Mouse (Mus musculus): ENCODE measurements around the gene Gprc5c. TPM values are rescaled to one million over a fixed set of nuclear protein-coding genes. Genes with fewer than 3 reads are reported as not detected.
"Not testable (repeated sequence)": the region's sequence is repeated elsewhere in the genome, so short reads cannot be mapped to it uniquely, and the experiment has no call there.

The Gprc5c gene
- polyA plus RNA-seq, 1 experiment from 2014 or later = 24.9 TPM

DNA sequence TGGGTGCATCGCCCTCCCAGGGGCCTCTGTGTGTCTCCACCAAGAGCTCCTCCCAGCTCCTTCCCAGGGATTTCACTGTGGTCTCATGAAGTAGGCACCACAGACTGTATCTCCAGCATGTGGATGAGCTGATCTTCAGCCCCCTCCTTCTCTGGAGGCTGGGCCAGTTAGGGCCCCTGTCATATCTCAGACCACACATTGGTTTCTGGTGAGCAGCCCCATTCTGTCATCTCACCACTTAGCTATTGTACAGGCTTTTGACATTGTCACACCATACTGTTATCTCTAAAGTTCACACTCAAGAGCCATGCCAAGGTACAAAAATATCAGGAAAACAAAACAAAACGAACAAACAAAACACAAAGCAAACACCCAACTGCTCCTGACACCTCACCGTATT is 45.1 kb downstream of the Gprc5c start:
- DNase-seq (no peak), ATAC-seq (peak; percentile 77)
- Histone ChIP-seq H3K9me3 (ENCODE audit: low read length) (no peaks in the 10 kb centered on the region), H3K9ac (replicated peaks) (no peak overlapping the region), H3K36me3 (replicated peaks; ENCODE audit: insufficient read depth, low read length) (no peaks in the 10 kb centered on the region), H3K4me1 (ENCODE audit: insufficient read depth) (no peaks in the 10 kb centered on the region), H3K27ac (ENCODE audit: low read depth) (no peak overlapping the region), H3K4me3 (ENCODE audit: low read depth, low read length) (no peak overlapping the region), H3K4me2 (ENCODE audit: low read depth, low read length) (no peak overlapping the region), H3K27me3 (ENCODE audit: insufficient read depth, low read length) (no peaks in the 10 kb centered on the region)
- TF ChIP-seq EP300 (IDR thresholded peaks at IDR 0.05; ENCODE audit: low read depth) = peak; percentile 29; the same call in 1 of the 2 replicates
- no peak for TF ChIP-seq CTCF (IDR thresholded peaks at IDR 0.05; ENCODE audit: low read depth)
- WGBS (ENCODE audit: insufficient replicate concordance) = 58% methylated on average over 3 of the region's 3 CpGs

DNA sequence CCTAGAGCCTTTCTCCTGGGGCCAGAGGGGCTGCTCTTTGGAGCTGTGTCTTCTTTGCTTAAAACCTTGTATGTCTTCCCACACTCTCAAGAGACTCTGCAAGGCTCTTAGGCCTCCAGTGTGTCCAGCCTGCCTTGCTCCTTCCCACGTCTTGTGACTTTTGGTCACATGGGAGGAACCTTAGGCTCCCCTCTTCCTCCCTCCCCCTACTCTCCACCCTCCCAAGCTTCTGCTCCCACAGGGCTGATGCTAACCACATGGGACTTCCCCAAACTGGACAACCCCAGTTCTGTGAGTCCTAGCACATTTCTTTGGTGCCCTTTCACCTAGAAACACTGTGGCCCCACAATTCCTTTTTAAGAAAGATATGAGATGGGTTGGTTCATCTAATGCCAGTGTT is 47.1 kb downstream of the Gprc5c start:
- TF ChIP-seq CTCF (IDR thresholded peaks at IDR 0.05; ENCODE audit: low read depth) = no peak
- no peak for TF ChIP-seq EP300 (IDR thresholded peaks at IDR 0.05; ENCODE audit: low read depth)

DNA sequence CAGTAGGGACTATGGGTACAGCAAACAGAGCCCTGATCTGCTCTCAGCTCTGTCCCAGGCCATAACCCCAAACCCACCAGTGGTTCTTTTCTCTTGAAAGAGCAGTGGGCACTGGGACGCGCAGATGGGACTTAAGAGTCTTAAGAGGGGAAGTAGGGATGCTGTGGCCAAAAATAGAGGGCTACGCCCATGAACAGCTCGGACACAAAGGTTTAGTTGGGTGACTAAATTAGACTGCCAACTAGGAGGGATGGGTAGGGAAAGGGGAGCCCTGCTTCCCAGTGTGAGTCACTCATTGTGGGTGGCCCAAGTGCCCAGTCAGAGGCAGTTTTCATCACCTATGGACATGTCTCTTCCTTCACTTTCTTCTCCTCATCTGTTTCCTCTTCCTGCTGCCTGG is 52.3 kb downstream of the Gprc5c start:
- TF ChIP-seq EP300 (IDR thresholded peaks at IDR 0.05; ENCODE audit: low read depth) = no peak
- TF ChIP-seq CTCF (IDR thresholded peaks at IDR 0.05; ENCODE audit: low read depth) = no peak
- H3K27me3 ChIP-seq (ENCODE audit: insufficient read depth, low read length) = no peaks in the 10 kb centered on the region
- H3K4me2 ChIP-seq (ENCODE audit: low read depth, low read length) = no peak overlapping the region
- no peak for DNase-seq
- no peak for ATAC-seq
- WGBS (ENCODE audit: insufficient replicate concordance) = 78% methylated on average over 4 of the region's 4 CpGs
- no peaks in the 10 kb centered on the region for H3K9me3 ChIP-seq (ENCODE audit: low read length)
- no peaks in the 10 kb centered on the region for H3K36me3 ChIP-seq (replicated peaks; ENCODE audit: insufficient read depth, low read length)
- H3K4me1 ChIP-seq (ENCODE audit: insufficient read depth) = no peaks in the 10 kb centered on the region
- no peak overlapping the region for H3K27ac ChIP-seq (ENCODE audit: low read depth)
- no peak overlapping the region for H3K4me3 ChIP-seq (ENCODE audit: low read depth, low read length)
- no peak overlapping the region for H3K9ac ChIP-seq (replicated peaks)

More for the DNA sequence above, 47.1 kb downstream of the Gprc5c start:
- peak; percentile 60; the same call in 1 of the 2 replicates for ATAC-seq
- WGBS (ENCODE audit: insufficient replicate concordance) = 29% methylated on average over 1 of the region's 1 CpGs
- H3K27ac ChIP-seq (ENCODE audit: low read depth) = peak overlapping the region; percentile 66
- H3K9ac ChIP-seq (replicated peaks) = no peak overlapping the region
- H3K27me3 ChIP-seq (ENCODE audit: insufficient read depth, low read length) = no peaks in the 10 kb centered on the region
- no peak for DNase-seq
- no peaks in the 10 kb centered on the region for H3K9me3 ChIP-seq (ENCODE audit: low read length)
- H3K4me1 ChIP-seq (ENCODE audit: insufficient read depth) = no peaks in the 10 kb centered on the region
- no peak overlapping the region for H3K4me3 ChIP-seq (ENCODE audit: low read depth, low read length)
- no peaks in the 10 kb centered on the region for H3K36me3 ChIP-seq (replicated peaks; ENCODE audit: insufficient read depth, low read length)
- H3K4me2 ChIP-seq (ENCODE audit: low read depth, low read length) = no peak overlapping the region

DNA sequence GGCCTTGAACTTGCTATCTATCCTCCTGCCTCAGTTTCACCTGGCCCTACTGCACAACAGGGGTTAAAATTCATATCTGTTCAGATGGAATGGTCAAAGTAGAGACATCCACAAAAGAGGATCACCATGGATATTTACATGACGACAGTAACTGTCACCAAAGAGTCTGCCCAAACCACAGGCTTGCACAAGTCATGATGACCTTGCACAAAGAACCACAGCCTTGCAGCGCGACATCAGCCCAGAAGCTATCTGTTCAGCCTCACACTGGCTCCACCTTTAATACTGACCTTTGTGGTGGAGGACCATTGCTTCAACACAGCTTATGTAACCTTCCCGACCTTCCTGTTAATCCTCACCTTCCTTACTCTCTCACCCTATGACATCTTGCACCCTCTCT is 56.6 kb downstream of the Gprc5c start:
- DNase-seq (peak; percentile 70), ATAC-seq (peak; percentile 85)
- H3K27me3 ChIP-seq (ENCODE audit: insufficient read depth, low read length) = no peaks in the 10 kb centered on the region
- no peaks in the 10 kb centered on the region for H3K36me3 ChIP-seq (replicated peaks; ENCODE audit: insufficient read depth, low read length)
- WGBS (ENCODE audit: insufficient replicate concordance) = 21% methylated on average over 4 of the region's 4 CpGs
- TF ChIP-seq EP300 (IDR thresholded peaks at IDR 0.05; ENCODE audit: low read depth) (peak; percentile 65), CTCF (IDR thresholded peaks at IDR 0.05; ENCODE audit: low read depth) (no peak)
- H3K4me2 ChIP-seq (ENCODE audit: low read depth, low read length) = no peak overlapping the region
- no peak overlapping the region for H3K9ac ChIP-seq (replicated peaks)
- no peak overlapping the region for H3K4me3 ChIP-seq (ENCODE audit: low read depth, low read length)
- H3K27ac ChIP-seq (ENCODE audit: low read depth) = peak overlapping the region; percentile 5; the same call in 1 of the 2 replicates
- no peaks in the 10 kb centered on the region for H3K4me1 ChIP-seq (ENCODE audit: insufficient read depth)
- H3K9me3 ChIP-seq (ENCODE audit: low read length) = no peaks in the 10 kb centered on the region

DNA sequence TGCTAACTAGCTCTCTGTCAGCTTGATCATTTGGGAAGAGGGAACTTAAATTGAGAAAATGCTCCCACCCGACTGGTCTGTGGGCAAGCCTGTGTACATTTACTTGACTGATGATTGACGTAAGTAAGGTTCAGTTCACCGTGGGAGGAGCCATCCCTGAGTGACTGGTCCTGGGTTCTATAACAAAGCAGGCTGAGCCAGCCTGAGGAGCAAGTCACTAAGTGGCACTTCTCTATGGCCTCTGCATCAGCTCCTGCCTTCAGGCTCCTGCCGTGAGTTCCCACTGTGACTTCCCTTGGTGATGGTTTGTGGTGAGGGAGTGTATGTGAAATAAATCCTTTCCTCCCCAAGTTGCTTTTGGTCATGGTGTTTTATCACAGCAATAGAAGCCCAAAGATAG is 57.1 kb downstream of the Gprc5c start:
- Histone ChIP-seq H3K36me3 (replicated peaks; ENCODE audit: insufficient read depth, low read length) (no peaks in the 10 kb centered on the region), H3K9ac (replicated peaks) (no peak overlapping the region), H3K27me3 (ENCODE audit: insufficient read depth, low read length) (no peaks in the 10 kb centered on the region), H3K4me1 (ENCODE audit: insufficient read depth) (no peaks in the 10 kb centered on the region), H3K9me3 (ENCODE audit: low read length) (no peaks in the 10 kb centered on the region), H3K4me2 (ENCODE audit: low read depth, low read length) (no peak overlapping the region), H3K4me3 (ENCODE audit: low read depth, low read length) (no peak overlapping the region), H3K27ac (ENCODE audit: low read depth) (peak overlapping the region; percentile 48; the same call in 1 of the 2 replicates)
- WGBS (ENCODE audit: insufficient replicate concordance) = 42% methylated on average over 4 of the region's 4 CpGs
- DNase-seq (no peak), ATAC-seq (peak; percentile 44)
- TF ChIP-seq EP300 (IDR thresholded peaks at IDR 0.05; ENCODE audit: low read depth) (no peak), CTCF (IDR thresholded peaks at IDR 0.05; ENCODE audit: low read depth) (no peak)

DNA sequence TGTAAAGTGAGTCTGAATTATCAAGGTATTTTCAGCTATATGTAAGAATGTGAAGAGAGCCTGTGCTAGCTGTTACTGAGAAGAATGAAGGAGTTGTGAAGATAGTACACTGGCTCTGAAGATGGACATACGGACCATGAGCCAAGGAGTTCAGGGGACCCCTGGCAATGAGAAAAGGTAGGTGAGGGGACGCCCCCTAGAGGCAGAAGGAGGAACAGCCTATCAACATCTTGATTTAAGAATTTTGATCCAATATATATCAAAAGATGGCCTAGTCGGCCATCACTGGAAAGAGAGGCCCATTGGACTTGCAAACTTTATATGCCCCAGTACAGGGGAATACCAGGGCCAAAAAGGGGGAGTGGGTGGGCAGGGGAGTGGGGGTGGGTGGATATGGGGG is 58.6 kb downstream of the Gprc5c start:
- H3K4me2 ChIP-seq (ENCODE audit: low read depth, low read length); H3K9me3 ChIP-seq (ENCODE audit: low read length); H3K36me3 ChIP-seq (replicated peaks; ENCODE audit: insufficient read depth, low read length); H3K9ac ChIP-seq (replicated peaks); H3K4me3 ChIP-seq (ENCODE audit: low read depth, low read length); DNase-seq; ATAC-seq; H3K4me1 ChIP-seq (ENCODE audit: insufficient read depth); H3K27me3 ChIP-seq (ENCODE audit: insufficient read depth, low read length): not testable (repeated sequence)
- H3K27ac ChIP-seq (ENCODE audit: low read depth) = 0 out of 2 replicates have a peak overlapping the region, but pooled peaks have one; percentile 48
- TF ChIP-seq CTCF (IDR thresholded peaks at IDR 0.05; ENCODE audit: low read depth) = peak; percentile 52
- 33% methylated on average over 3 of the region's 3 CpGs for WGBS (ENCODE audit: insufficient replicate concordance)

DNA sequence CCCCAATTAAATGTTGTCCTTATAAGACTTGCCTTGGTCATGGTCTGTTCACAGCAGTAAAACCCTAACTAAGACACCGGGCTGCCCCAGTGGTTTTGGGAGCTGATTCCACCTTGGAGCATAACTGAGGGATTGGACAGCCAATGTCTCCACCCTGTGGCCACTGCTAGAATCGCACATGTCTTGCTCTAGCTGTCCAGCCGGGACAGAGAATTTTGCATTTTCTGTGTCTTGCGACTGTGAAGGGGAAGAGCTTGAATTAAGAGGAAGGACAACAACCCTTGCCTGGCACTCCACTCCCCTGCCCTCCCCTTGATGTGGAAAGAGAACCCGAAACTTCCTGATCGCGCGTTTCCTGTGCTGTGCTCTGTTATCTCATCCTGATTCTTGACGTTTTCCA is 61.9 kb downstream of the Gprc5c start:
- Histone ChIP-seq H3K9ac (replicated peaks) (no peak overlapping the region), H3K4me1 (ENCODE audit: insufficient read depth) (no peaks in the 10 kb centered on the region; the same call in 1 of the 2 replicates), H3K4me3 (ENCODE audit: low read depth, low read length) (no peak overlapping the region), H3K27ac (ENCODE audit: low read depth) (no peak overlapping the region), H3K4me2 (ENCODE audit: low read depth, low read length) (no peak overlapping the region), H3K9me3 (ENCODE audit: low read length) (no peaks in the 10 kb centered on the region), H3K36me3 (replicated peaks; ENCODE audit: insufficient read depth, low read length) (no peaks in the 10 kb centered on the region), H3K27me3 (ENCODE audit: insufficient read depth, low read length) (no peaks in the 10 kb centered on the region)
- TF ChIP-seq CTCF (IDR thresholded peaks at IDR 0.05; ENCODE audit: low read depth) (peak; percentile 88), EP300 (IDR thresholded peaks at IDR 0.05; ENCODE audit: low read depth) (no peak)
- ATAC-seq = peak; percentile 59
- peak; percentile 86 for DNase-seq
- 4% methylated on average over 9 of the region's 9 CpGs for WGBS (ENCODE audit: insufficient replicate concordance)

Data from liver, postnatal 0 days (tissue).